Mouse (Mus musculus): ENCODE measurements around the gene Olfr346. TPM values are rescaled to one million over a fixed set of nuclear protein-coding genes. Genes with fewer than 3 reads are reported as not detected.

Gene Olfr346
- polyA plus RNA-seq (2012; rRNA removed) = not detected in 2 replicates

DNA sequence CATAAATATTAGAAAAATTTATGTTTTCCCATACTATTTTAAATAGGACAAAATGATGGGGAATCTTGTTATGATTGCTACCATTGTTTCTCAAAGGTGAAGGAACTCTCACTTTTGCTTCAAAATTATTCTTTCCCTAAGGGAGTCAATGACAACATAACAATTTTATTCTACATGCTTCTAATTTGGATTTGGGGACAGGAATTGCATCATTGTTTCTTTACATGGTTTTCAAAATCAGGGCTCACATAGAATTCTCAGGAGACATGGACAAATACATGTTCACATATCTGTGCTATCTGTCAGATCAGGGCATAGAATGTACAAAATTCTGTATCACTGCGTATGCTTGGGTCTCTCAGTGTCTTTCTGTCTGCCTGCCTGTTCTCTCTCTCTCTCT lies at the start of gene Olfr346:
Gene Olfr346, plus strand, starts transcription at position 301 of the 400 bp plus-strand sequence.
- H3K36me3 ChIP-seq (ENCODE audit: control insufficient read depth, insufficient read depth, low read length) = no peaks in the 10 kb centered on the region
- H3K4me1 ChIP-seq (ENCODE audit: control insufficient read depth, insufficient read depth, insufficient read length, low read length) = no peaks in the 10 kb centered on the region
- H3K27ac ChIP-seq (ENCODE audit: insufficient read depth, low read depth, low read length) = no peak within 1 kb of the TSS
- no peak within 1 kb of the TSS for H3K4me3 ChIP-seq (ENCODE audit: low read depth, low read length)
- H3K27me3 ChIP-seq (ENCODE audit: control insufficient read depth, insufficient read depth, low read length) = no peaks in the 10 kb centered on the region
- TF ChIP-seq CTCF (IDR thresholded peaks at IDR 0.05; ENCODE audit: extremely low read depth, insufficient read length, insufficient replicate concordance, low read depth, low read length) (no peak), POLR2A (IDR thresholded peaks at IDR 0.05; ENCODE audit: low read depth, low read length) (no peak)
- WGBS = 66% methylated on average over 1 of the region's 1 CpGs

DNA sequence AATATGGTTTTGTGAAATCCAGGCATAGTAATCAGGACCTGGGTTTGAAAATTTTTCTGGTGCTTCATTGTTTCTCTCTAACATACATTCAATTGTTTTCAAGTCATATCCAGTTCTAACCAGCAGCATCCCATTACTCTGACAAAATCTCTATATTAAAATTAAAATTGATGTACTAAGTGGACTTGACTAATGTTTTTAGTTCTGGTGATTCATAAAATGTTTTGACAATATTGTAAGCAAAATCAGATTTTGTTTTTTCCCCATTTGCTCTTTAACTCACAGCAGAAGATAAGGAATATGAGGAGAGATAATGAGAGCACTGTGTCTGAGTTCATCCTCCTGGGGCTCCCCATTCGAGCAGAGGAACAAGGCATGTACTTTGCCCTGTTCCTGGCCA lies 45.8 kb upstream of the Olfr346 start, which contains the start of gene Olfr345:
Gene Olfr345, plus strand, starts transcription at position 301 of the 400 bp plus-strand sequence.
- H3K4me1 ChIP-seq (ENCODE audit: control insufficient read depth, insufficient read depth, insufficient read length, low read length) = no peaks in the 10 kb centered on the region
- no peaks in the 10 kb centered on the region for H3K36me3 ChIP-seq (ENCODE audit: control insufficient read depth, insufficient read depth, low read length)
- no peaks in the 10 kb centered on the region for H3K27me3 ChIP-seq (ENCODE audit: control insufficient read depth, insufficient read depth, low read length)
- no peak for TF ChIP-seq POLR2A (IDR thresholded peaks at IDR 0.05; ENCODE audit: low read depth, low read length)
- TF ChIP-seq CTCF (IDR thresholded peaks at IDR 0.05; ENCODE audit: extremely low read depth, insufficient read length, insufficient replicate concordance, low read depth, low read length) = no peak
- H3K4me3 ChIP-seq (ENCODE audit: low read depth, low read length) = no peak within 1 kb of the TSS
- H3K27ac ChIP-seq (ENCODE audit: insufficient read depth, low read depth, low read length) = no peak within 1 kb of the TSS
- 67% methylated on average over 1 of the region's 1 CpGs for WGBS

- Histone ChIP-seq H3K4me3 (ENCODE audit: low read depth, low read length) (no peak within 1 kb of the TSS), H3K36me3 (ENCODE audit: control insufficient read depth, insufficient read depth, low read length) (no peaks in the 10 kb centered on the region), H3K27ac (ENCODE audit: insufficient read depth, low read depth, low read length) (no peak within 1 kb of the TSS), H3K27me3 (ENCODE audit: control insufficient read depth, insufficient read depth, low read length) (no peaks in the 10 kb centered on the region), H3K4me1 (ENCODE audit: control insufficient read depth, insufficient read depth, insufficient read length, low read length) (no peaks in the 10 kb centered on the region)
- TF ChIP-seq POLR2A (IDR thresholded peaks at IDR 0.05; ENCODE audit: low read depth, low read length) (no peak), CTCF (IDR thresholded peaks at IDR 0.05; ENCODE audit: extremely low read depth, insufficient read length, insufficient replicate concordance, low read depth, low read length) (no peak)
Measured at GRCm38 (mm10) chr2:36731602-36732001, 46.0 kb downstream of the Olfr346 start, which contains the start of gene Olfr347. Olfr347 (plus strand) TSS chr2:36731902.

- H3K27ac ChIP-seq (ENCODE audit: insufficient read depth, low read depth, low read length) = no peak overlapping the region
Measured at GRCm38 (mm10) chr2:36736226-36736625, 50.6 kb downstream of the Olfr346 start.

More at GRCm38 (mm10) chr2:36736226-36736625, 50.6 kb downstream of the Olfr346 start:
- WGBS = 47% methylated on average over 3 of the region's 3 CpGs
- H3K27me3 ChIP-seq (ENCODE audit: control insufficient read depth, insufficient read depth, low read length) = no peaks in the 10 kb centered on the region
- TF ChIP-seq POLR2A (IDR thresholded peaks at IDR 0.05; ENCODE audit: low read depth, low read length) (no peak), CTCF (IDR thresholded peaks at IDR 0.05; ENCODE audit: extremely low read depth, insufficient read length, insufficient replicate concordance, low read depth, low read length) (no peak)
- H3K4me3 ChIP-seq (ENCODE audit: low read depth, low read length) = no peak overlapping the region
- no peaks in the 10 kb centered on the region for H3K4me1 ChIP-seq (ENCODE audit: control insufficient read depth, insufficient read depth, insufficient read length, low read length)
- H3K36me3 ChIP-seq (ENCODE audit: control insufficient read depth, insufficient read depth, low read length) = no peaks in the 10 kb centered on the region

Other genes with a start within 250 kb of the Olfr346 start
- gene Olfr340, start 233.2 kb upstream of the Olfr346 start, polyA plus RNA-seq (2012; rRNA removed) = not detected in 2 replicates
- not detected in 2 replicates for gene Olfr341, start 203.3 kb upstream of the Olfr346 start, polyA plus RNA-seq (2012; rRNA removed)
- gene Olfr342, start 160.8 kb upstream of the Olfr346 start, polyA plus RNA-seq (2012; rRNA removed) = not detected in 2 replicates
- gene Olfr344, start 119.1 kb upstream of the Olfr346 start, polyA plus RNA-seq (2012; rRNA removed) = not detected in 2 replicates
- not detected in 2 replicates for gene Olfr345, start 45.7 kb upstream of the Olfr346 start, polyA plus RNA-seq (2012; rRNA removed)
- gene Olfr347, start 46.1 kb downstream of the Olfr346 start, polyA plus RNA-seq (2012; rRNA removed) = not detected in 2 replicates
- gene Olfr348, start 98.5 kb downstream of the Olfr346 start, polyA plus RNA-seq (2012; rRNA removed) = not detected in 2 replicates
- gene Olfr50, start 104.8 kb downstream of the Olfr346 start, polyA plus RNA-seq (2012; rRNA removed) = not detected in 2 replicates
- not detected in 2 replicates for gene Olfr3, start 131.2 kb downstream of the Olfr346 start, polyA plus RNA-seq (2012; rRNA removed)
- not detected in 2 replicates for gene Olfr350, start 160.5 kb downstream of the Olfr346 start, polyA plus RNA-seq (2012; rRNA removed)
- not detected in 2 replicates for gene Olfr351, start 176.9 kb downstream of the Olfr346 start, polyA plus RNA-seq (2012; rRNA removed)
- not detected in 2 replicates for gene Olfr352, start 182.7 kb downstream of the Olfr346 start, polyA plus RNA-seq (2012; rRNA removed)
- gene Olfr353, start 207.1 kb downstream of the Olfr346 start, polyA plus RNA-seq (2012; rRNA removed) = not detected in 2 replicates
- not detected in 2 replicates for gene Olfr354, start 219.9 kb downstream of the Olfr346 start, polyA plus RNA-seq (2012; rRNA removed)
- gene Olfr355, start 243.1 kb downstream of the Olfr346 start, polyA plus RNA-seq (2012; rRNA removed) = not detected in 2 replicates